Mouse (Mus musculus): ENCODE data around the gene Mb21d2.

GRCm38 (mm10) chr16:28841102-28841501 is 88.4 kb downstream of the Mb21d2 start:
- TF ChIP-seq POLR2A (IDR thresholded peaks at IDR 0.05; ENCODE audit: control insufficient read depth, low read depth, low read length), result no peak
- TF ChIP-seq CTCF (IDR thresholded peaks at IDR 0.05; ENCODE audit: control insufficient read depth, insufficient read depth, insufficient replicate concordance, low read depth, low read length), result no peak
